Mouse (Mus musculus): ENCODE data around the gene Itpk1. TPM values are rescaled to one million over a fixed set of nuclear protein-coding genes. Genes with fewer than 3 reads are reported as not detected.

Itpk1 gene
- total RNA-seq, 1 experiment from 2014 or later = 47.7 TPM

DNA sequence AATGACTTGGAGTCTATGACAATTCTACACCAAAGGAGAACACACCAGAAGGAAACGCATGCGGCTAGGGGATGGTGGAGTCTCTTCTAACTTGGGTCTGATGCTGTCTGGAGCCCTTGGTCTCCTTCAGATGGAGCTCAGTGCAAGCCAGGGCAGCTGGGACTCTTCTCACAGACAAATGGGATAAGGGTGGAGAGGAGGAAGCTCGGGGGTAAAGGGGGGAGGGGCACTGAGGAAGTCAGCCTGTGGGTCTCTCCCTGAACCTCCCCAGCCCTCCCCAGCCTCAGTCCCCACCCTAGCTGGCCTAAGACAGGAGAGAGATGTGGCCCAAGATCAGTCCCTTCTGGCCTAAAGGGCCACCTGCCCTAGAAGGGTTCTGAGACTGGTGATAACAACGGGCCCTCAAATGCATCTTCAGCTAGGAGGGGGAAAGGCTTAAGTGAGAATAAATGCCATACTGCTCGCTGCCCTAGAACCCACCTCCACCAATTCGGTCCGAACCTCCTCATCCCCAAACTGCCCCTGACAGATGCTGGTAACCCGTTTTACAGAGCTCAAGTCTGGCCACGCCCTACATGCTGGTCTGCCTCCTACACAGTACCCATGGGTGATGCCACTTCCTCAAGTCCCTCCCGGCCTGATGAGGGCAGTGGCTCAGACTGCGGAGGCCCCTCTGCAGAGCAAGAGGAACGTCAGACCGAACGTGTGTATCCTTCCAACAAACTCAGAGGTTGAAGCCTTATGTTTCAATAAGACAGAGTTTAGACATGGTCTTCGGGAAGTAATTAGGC, 14.8 kb downstream of the Itpk1 start:
- DNase-seq = no peak

DNA sequence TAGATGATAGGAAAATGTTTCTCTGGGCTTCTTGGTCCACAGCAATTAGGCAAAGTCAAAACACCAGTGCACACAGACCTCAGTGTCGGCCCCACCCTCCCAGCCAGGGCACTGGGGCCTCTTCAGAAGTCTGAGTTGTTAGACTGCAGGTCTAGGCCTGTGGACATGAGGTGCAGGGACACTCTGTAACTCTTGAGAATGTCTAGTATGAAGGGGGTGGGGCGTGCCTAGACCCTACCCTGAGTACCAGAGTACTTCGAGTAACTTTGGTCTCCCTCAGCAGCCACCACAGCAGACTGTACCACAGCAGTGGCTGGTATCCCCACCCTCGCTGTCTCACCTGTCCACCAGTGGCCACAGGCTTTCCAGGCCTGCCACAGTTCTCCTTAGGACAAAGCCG, 18.4 kb downstream of the Itpk1 start:
- no peak for DNase-seq

DNA sequence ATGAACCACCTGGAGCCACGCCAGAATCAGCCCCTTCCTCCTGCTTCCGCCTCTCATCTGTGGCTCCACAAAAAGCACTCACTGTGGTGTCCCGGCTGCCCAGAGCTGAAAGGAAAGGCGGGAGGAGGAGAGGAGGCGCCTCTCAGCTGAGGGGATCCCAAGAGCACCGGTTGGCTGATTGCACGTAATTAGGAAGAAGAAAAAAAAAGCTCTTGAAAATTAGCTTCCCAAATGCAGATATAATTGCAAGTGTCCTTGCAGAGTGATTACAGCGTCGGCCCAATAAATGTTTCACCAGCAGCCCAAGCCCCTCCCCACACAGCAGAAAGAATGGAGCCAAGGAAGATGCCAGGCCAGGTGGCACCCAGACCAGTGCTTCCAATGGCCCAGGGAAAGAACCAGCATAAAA, 19.2 kb downstream of the Itpk1 start:
- DNase-seq = no peak

GRCm38 (mm10) chr12:102684720-102685386, 19.9 kb downstream of the Itpk1 start:
- no peak for DNase-seq

DNA sequence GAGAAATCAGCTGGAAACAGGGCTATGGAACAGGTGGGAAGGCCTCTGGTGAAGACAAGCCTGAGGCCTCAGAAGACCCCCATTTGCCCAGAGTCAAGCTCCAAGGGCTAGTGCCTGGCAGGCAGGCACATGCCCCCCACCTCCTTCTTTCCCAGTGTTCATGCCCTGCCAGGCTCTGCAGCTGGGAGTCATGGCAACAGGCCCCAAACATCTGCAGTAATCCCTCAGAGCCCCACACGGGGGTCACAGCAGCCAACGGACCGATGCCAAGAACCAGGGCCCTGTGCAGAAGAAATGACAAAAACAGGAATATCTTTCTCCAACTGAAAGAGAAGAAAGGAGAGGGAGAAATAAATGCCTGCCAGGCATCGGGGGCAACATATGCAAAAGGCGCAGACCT, 20.8 kb downstream of the Itpk1 start:
- DNase-seq = no peak

- no peak for DNase-seq
Measured at GRCm38 (mm10) chr12:102683438-102683837, 21.3 kb downstream of the Itpk1 start.

DNA sequence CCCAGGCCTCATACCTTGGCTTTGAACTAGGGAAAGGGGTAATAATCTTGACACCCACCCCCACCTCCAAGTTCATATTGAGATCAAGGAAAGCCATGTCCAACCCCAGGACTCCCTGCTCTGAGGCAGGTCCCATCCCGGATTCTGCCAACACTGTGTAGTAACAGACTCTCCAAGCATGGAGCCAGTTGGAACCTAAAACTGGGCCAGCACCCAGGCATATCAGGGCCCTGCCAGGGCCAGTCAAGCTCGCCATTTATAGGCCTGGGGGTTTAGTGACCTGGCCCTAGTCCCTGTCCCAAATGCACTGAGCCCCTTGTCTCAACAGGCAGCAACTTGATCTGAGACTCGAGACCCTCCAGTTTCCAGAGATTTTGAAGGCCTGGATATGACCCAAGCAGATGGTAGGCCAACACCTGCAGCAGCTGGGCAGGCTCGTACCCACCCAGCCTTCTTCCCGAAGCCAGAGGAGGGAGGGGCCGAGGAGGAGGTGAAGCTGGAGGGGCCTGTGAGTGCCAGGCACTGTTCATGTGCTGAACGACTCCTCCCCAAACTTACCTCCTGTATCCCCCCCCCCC, 21.9 kb downstream of the Itpk1 start:
- no peak for DNase-seq

DNA sequence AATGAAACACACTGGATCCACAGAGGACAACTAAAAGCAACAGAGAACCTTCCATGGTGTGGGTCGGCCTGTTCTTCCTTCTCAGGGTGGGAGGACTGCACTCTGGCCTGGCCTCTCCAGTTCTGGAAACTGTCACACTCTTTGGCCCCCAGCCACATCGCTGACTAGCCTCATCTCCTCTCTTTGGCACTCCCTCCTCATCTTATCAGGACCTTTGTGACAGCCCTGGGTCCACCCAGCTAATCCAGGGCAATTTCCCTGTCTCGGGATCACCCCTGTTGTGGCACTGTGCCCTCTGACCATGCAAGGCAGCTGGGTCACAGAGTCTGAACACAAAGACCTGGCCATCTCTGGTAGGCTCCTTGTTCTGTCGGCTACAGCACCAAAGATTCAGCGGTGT, 22.6 kb downstream of the Itpk1 start:
- DNase-seq = peak; percentile 71

DNA sequence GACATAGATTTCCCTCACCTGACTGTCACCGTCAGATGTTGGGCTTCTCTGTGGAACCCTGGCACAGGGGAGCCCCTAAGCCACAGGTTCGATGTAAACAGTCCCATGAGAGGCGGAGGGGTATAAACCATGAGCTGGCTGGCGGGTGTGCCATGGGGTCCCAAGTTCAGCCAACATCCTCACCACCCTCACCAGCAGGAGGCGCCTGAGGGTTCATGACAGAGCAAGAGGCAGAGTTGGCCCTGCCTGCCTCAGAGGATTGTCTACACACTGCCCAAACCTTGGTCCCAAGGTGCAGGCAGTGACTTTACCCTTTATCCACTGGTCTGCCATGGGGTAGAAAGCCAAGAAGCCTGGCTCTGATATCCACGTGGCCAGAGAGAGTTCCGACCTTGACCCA, 23.1 kb downstream of the Itpk1 start:
- no peak for DNase-seq

- DNase-seq = no peak
Measured at GRCm38 (mm10) chr12:102678820-102679219, 25.9 kb downstream of the Itpk1 start.

- no peak for DNase-seq
Measured at GRCm38 (mm10) chr12:102677089-102677488, 27.6 kb downstream of the Itpk1 start.

DNA sequence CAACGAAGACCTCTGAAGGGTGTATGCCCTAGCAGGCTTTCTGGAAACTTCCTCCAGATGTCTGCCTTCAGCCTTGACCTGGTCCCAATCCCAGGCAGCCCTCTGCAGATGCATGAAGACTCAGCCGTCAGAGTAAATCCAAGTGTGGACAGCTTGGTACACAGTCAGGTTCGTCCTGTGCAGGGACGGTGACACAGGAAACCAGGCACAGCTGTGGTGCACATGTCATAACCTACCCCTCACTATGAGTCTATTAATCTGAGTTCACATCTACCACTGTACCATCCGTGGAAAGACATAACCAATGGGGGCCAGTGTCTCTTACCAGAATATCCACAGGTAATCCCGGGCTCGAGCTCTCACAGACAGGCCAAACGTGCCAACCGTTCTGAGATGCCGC, 30.2 kb downstream of the Itpk1 start:
- DNase-seq = no peak

- no peak for DNase-seq
Measured at GRCm38 (mm10) chr12:102674123-102674522, 30.6 kb downstream of the Itpk1 start.

DNA sequence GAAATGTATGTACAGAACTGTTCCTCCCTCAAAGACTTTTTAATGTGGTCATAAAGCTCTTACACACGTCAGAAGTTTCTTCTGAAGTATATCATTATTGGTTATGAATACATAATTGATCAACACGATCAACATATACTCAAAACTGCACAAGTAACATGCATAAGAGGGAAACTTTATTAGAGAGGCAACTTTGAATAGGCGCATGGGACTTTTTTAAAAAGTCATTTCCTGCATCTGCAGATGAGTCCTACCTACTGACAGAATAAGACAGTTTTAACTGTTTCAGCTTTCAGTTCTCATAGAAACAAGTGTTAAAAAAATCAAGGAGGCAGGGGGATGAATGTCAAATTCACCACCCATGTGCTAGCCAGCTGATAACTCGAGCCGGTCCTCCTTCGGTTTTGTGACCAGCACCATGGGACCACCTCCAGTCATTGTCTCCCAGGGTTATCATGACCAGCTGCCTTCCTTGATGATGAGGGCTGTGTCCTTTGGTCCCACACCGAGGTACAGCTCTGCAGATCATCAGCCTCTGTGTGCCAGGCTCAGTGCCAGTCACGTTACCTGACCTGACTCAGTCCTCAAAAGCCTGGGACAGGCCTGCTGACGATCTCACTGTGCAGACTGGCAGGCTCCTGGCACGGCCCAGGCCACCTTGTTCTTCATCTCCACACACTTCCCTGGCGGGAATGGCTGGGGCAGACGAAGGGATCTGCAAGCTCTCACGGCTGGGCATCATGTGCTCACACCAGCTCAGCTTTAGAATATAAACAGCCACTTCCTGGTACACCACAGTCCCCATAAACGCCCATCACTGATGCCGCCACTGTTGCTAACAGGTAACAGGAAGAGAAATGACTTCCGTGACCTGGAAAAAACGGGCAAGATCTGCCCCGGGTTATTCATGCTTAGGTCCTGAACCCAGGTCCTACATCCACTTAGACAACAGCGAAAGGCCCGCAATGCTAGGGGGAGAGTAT, 31.6 kb downstream of the Itpk1 start:
- DNase-seq = no peak

DNA sequence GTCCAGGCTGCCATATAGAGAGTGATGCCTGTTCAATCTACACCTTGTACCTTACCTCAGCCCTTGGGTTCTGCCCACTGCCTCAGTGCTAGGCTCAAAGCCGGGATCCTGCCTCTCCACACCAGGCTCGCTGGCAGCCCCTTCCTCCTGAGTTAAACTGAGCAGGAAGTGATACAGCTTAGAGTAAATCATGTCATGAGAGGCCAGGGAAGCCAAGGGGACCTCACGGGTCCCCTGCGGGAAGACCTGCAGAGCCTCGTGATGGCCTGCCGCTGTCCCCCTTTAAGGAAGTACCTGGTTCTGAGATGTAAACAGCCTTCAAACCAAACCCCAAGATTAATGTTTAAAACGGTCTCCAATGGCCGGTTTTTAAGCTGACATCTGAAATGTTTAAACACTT, 32.6 kb downstream of the Itpk1 start:
- DNase-seq = no peak

- no peak for DNase-seq
Measured at GRCm38 (mm10) chr12:102670848-102671247, 33.9 kb downstream of the Itpk1 start.

GRCm38 (mm10) chr12:102665465-102666202, 39.1 kb downstream of the Itpk1 start:
- DNase-seq = no peak

- no peak for DNase-seq
Measured at GRCm38 (mm10) chr12:102664052-102664448, 40.7 kb downstream of the Itpk1 start.

DNA sequence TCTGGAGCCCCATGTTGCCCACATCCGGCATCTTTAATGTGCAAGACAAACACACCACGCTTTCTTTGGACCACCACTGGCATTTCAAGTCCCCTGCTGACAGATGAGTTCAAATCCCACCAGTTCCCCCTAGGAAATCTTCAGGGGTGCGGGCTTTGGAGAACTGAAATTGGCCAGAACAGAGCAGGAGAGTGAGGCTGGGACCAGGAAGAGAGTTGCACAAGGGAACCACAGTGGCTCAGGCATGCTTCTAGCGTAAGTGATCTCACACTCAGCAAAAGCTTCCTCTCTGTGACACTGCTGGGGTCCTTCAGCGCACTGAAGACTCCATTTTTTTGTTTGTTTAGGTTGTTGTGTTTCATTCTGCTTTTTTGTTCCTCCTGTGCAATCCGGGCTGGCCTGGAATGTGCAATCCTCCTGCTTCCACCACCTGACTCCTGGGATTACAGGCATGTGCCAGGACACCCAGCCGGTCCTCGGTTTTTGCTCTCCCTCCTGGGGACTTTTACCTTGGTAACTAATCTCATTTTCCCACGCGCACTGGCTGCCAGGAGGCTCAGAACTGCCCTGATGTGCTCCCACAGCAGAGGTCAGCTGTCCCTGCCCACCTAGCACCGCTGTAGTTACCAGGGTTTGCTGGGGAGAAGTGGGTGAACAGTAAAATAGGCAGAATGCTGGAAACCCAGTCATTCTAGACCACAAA, 41.2 kb downstream of the Itpk1 start:
- no peak for DNase-seq

DNA sequence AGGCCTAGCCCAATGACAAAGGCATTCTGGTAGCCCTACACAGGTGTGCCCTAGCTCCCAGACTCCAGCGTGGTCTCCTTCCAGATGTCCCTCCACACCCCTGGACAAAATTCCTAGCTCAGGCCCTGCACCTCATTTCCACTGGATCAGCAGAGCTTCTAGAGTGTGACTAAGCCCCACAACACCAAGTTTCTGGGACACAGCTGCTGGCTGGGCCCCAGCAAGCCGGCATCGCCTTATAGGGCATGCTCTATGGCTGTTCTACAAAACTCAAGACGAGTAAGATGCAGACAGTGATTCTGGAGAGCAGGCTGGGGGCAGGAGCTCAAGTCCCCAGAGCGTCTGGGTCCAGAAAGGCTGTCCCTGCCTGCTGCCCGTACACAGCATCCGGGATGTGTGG, 43.0 kb downstream of the Itpk1 start:
- DNase-seq = no peak
